Mouse (Mus musculus) adrenal gland, postnatal 36 days (tissue): ENCODE results near the gene Pxt1. TPM values are rescaled to one million over a fixed set of nuclear protein-coding genes. Genes with fewer than 3 reads are reported as not detected.
"Not testable (repeated sequence)": the region's sequence is repeated elsewhere in the genome, so short reads cannot be mapped to it uniquely, and the experiment has no call there.

Experiments used
- DNase-seq, 2 experiments: peaks; one replicate each; pipeline ENCODE4 v3.0.0; 2021; ENCODE audit warnings: mixed read lengths in 1 of 2
- long read RNA-seq, 2 experiments: library from polyadenylated mRNA; stranded (forward); transcript quantifications; one replicate each; pipeline ENCODE4 v2.0.0; 2021; ENCODE audit warnings: borderline sequencing depth in 2 of 2
- total RNA-seq, 2 experiments: library from RNA; stranded (reverse); gene quantifications; 2 replicates each; pipeline ENCODE4 v1.2.3; 2021

Gene Pxt1
- not detected for total RNA-seq
- long read RNA-seq, experiment 1 = 0 reads
- long read RNA-seq, experiment 2 = 0 reads

GRCm38 (mm10) chr17:28943740-28944139, at the start of gene Pxt1:
TSS of gene Pxt1 (minus strand) at chr17:28943840.
- DNase-seq = no peak

GRCm38 (mm10) chr17:28993004-28993403, 49.4 kb upstream of the Pxt1 start:
- DNase-seq = not testable (repeated sequence)

- peak; percentile 11 to 14 for DNase-seq
Observed at GRCm38 (mm10) chr17:28992105-28992504, 48.5 kb upstream of the Pxt1 start.

GRCm38 (mm10) chr17:28991286-28991685, 47.6 kb upstream of the Pxt1 start:
- no peak for DNase-seq

- DNase-seq = no peak
Observed at GRCm38 (mm10) chr17:28990060-28990459, 46.4 kb upstream of the Pxt1 start.

- peak in 1 of 2 experiments; percentile 17 for DNase-seq
Observed at GRCm38 (mm10) chr17:28988996-28989395, 45.4 kb upstream of the Pxt1 start.

- DNase-seq = no peak
Observed at GRCm38 (mm10) chr17:28988291-28988690, 44.7 kb upstream of the Pxt1 start.

- peak; percentile 41 to 55 for DNase-seq
Observed at GRCm38 (mm10) chr17:28987713-28988112, 44.1 kb upstream of the Pxt1 start.

- peak; percentile 30 to 42 for DNase-seq
Observed at GRCm38 (mm10) chr17:28986833-28987232, 43.2 kb upstream of the Pxt1 start.

GRCm38 (mm10) chr17:28984724-28985420, 41.2 kb upstream of the Pxt1 start:
- DNase-seq = no peak

GRCm38 (mm10) chr17:28982591-28982990, 39.0 kb upstream of the Pxt1 start:
- no peak for DNase-seq

- no peak for DNase-seq
Observed at GRCm38 (mm10) chr17:28981081-28981480, 37.4 kb upstream of the Pxt1 start.

- no peak for DNase-seq
Observed at GRCm38 (mm10) chr17:28979091-28979490, 35.5 kb upstream of the Pxt1 start.

GRCm38 (mm10) chr17:28970122-28970521, 26.5 kb upstream of the Pxt1 start:
- DNase-seq = no peak

GRCm38 (mm10) chr17:28967021-28967610, 23.5 kb upstream of the Pxt1 start:
- no peak for DNase-seq

- no peak for DNase-seq
Observed at GRCm38 (mm10) chr17:28961596-28961995, 18.0 kb upstream of the Pxt1 start.

GRCm38 (mm10) chr17:28960597-28960996, 17.0 kb upstream of the Pxt1 start:
- DNase-seq = no peak

- DNase-seq = no peak
Observed at GRCm38 (mm10) chr17:28954416-28954815, 10.8 kb upstream of the Pxt1 start.

- no peak for DNase-seq
Observed at GRCm38 (mm10) chr17:28953251-28953650, 9.6 kb upstream of the Pxt1 start.

GRCm38 (mm10) chr17:28951831-28952799, 8.5 kb upstream of the Pxt1 start, which contains the start of gene Kctd20:
TSS of gene Kctd20 (plus strand) at chr17:28951950.
- DNase-seq = peak; percentile 95 to 97

- DNase-seq = no peak
Observed at GRCm38 (mm10) chr17:28950751-28951150, 7.1 kb upstream of the Pxt1 start.

- DNase-seq = peak; percentile 56 to 70
Observed at GRCm38 (mm10) chr17:28948661-28949060, 5.0 kb upstream of the Pxt1 start.
